Mouse (Mus musculus) midbrain, embryonic 14.5 days (tissue): ENCODE results near the gene Slc38a7. TPM values are rescaled to one million over a fixed set of nuclear protein-coding genes. Genes with fewer than 3 reads are reported as not detected.

Source experiments
- ATAC-seq: fragments of 200-750 bp; cut with Nextera tagmentation; 2 replicates; pipeline ENCODE4 v1.8.0; 2017; ENCODE audit warnings: moderate number of reproducible peaks, moderate library complexity; ENCODE audit not compliant: low FRiP score, low TSS enrichment
- DNase-seq: peaks from one replicate; pipeline ENCODE4 v3.0.0-alpha.2; 2015
- H3K27ac ChIP-seq: fragments of 300-500 bp; sonication (generic); replicated peaks from 2 replicates; pipeline ENCODE4 v1.5.1; 2014; ENCODE audit warnings: mild to moderate bottlenecking, low read depth, low read length, moderate library complexity
- H3K27me3 ChIP-seq: fragments of 300-500 bp; sonication (generic); 2 replicates; pipeline ENCODE4 v1.6.1; 2014; ENCODE audit warnings: low read length, control low read depth, mixed read lengths; ENCODE audit not compliant: control insufficient read depth, insufficient read depth
- H3K36me3 ChIP-seq: fragments of 300-500 bp; sonication (generic); 2 replicates; pipeline ENCODE4 v1.6.1; 2014; ENCODE audit warnings: low read length, control low read depth; ENCODE audit not compliant: control insufficient read depth, insufficient read depth
- H3K4me1 ChIP-seq: fragments of 300-500 bp; sonication (generic); 2 replicates; pipeline ENCODE4 v1.6.1; 2014; ENCODE audit warnings: mild to moderate bottlenecking, antibody characterized with exemption, low read length, control low read depth; ENCODE audit not compliant: control insufficient read depth, insufficient read depth
- H3K4me2 ChIP-seq: fragments of 300-500 bp; sonication (generic); 2 replicates; pipeline ENCODE4 v1.6.1; 2014; ENCODE audit warnings: mild to moderate bottlenecking, low read length, moderate library complexity
- H3K4me3 ChIP-seq: fragments of 300-500 bp; sonication (generic); replicated peaks from 2 replicates; pipeline ENCODE4 v1.5.1; 2014; ENCODE audit warnings: low read depth, low read length
- H3K9ac ChIP-seq: fragments of 300-500 bp; sonication (generic); replicated peaks from 2 replicates; pipeline ENCODE4 v1.6.1; 2014; ENCODE audit warnings: mild to moderate bottlenecking, low read length, moderate library complexity
- H3K9me3 ChIP-seq: fragments of 300-500 bp; sonication (generic); 2 replicates; pipeline ENCODE4 v1.6.1; 2016; ENCODE audit warnings: low read length, control low read depth, mixed read lengths; ENCODE audit not compliant: control insufficient read depth
- WGBS: fragments of 180-500 bp; shearing (Covaris S2); extraction: QIAGEN DNeasy Blood & Tissue Kit; methylation state at CpG from one replicate; pipeline ENCODE4 v1.1.7; 2014; 5-methylcytosine and 5-hydroxymethylcytosine counted together
- polyA plus RNA-seq: library from polyadenylated mRNA; unstranded; fragments of >200 nt; fragmentation: Nextera tagmentation; extraction: Ambion mirVana; gene quantifications from 2 replicates; pipeline ENCODE4 v1.2.1, GENCODE M21; 2014

The Slc38a7 gene
- polyA plus RNA-seq, result 27.0 and 27.5 TPM in 2 replicates

DNA sequence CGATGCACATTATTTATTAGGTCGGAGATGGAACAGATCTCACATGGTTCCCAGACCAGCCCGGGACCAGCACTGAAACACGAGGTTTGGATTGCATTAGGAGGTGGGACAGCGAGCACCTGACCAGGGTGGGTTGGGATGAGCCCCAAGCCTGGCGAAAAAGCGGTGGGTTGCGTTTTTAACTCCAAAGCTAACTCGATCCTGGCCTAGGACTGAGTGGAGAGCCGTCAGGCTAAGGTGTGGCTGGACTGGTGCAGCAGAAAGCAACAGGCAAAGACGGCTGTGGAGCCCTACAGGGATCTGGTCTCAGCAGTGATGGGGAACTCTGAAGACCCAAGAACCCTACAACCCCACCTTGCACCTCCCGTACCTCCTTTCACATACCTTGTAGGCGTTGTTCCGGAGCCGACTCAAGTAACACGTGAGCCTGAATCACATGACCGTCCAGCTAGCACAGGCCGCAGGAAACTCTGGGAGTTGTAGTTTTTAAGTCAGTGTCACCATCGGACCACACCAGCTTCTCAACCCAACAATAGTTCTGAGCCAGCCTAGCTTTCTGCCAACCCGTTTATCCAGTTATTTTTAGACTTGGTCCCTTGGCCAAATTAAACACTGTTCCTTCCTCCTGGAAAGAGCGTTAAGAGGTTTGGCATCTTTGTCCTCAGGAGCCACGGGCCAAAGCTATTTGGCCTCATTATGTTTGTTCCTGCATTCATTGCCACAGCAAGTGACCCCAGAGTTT lies at the start of gene Slc38a7:
TSS of gene Slc38a7 (minus strand) at position 438 of the 742 bp plus-strand sequence.
- no peaks in the 10 kb centered on the region for H3K27me3 ChIP-seq
- H3K4me2 ChIP-seq, result peak within 1 kb of the TSS; percentile 77
- H3K4me1 ChIP-seq, result peaks cover 8% of the 10 kb centered on the region
- ATAC-seq (peak; percentile 97), DNase-seq (peak; percentile 90)
- H3K9me3 ChIP-seq, result no peaks in the 10 kb centered on the region
- 0 out of 2 replicates have a peak within 1 kb of the TSS, but pooled peaks have one; percentile 5 for H3K27ac ChIP-seq
- WGBS, result 16% methylated on average over 22 of the region's 22 CpGs
- peak within 1 kb of the TSS; percentile 70 for H3K9ac ChIP-seq
- peak within 1 kb of the TSS; percentile 75 for H3K4me3 ChIP-seq
- H3K36me3 ChIP-seq, result peaks cover 3% of the 10 kb centered on the region

DNA sequence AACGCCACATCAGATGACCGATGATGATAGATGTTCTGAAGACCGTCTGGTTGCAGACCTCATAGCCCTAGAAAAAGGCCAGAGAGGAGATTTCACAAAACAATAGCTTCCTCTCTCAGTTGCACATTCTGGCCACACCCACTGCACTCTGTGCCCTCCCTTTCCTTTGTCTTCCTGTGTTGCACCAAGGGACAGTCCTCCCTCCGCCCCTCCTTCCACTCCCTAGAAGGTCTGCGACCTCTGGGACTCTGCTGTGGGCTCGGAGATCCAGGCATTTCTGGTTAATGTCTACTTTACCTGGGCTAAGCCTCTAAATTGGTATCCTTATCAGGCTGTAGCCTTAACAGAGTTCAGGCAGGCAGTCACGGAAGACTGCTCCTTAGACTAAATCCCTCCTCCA lies 48.5 kb upstream of the Slc38a7 start:
- Histone ChIP-seq H3K9me3 (no peaks in the 10 kb centered on the region), H3K4me2 (no peak overlapping the region), H3K36me3 (no peaks in the 10 kb centered on the region), H3K27me3 (no peaks in the 10 kb centered on the region), H3K4me1 (no peaks in the 10 kb centered on the region), H3K27ac (no peak overlapping the region), H3K4me3 (no peak overlapping the region), H3K9ac (no peak overlapping the region)
- ATAC-seq, result no peak
- no peak for DNase-seq
- WGBS, result 20% methylated on average over 7 of the region's 7 CpGs

DNA sequence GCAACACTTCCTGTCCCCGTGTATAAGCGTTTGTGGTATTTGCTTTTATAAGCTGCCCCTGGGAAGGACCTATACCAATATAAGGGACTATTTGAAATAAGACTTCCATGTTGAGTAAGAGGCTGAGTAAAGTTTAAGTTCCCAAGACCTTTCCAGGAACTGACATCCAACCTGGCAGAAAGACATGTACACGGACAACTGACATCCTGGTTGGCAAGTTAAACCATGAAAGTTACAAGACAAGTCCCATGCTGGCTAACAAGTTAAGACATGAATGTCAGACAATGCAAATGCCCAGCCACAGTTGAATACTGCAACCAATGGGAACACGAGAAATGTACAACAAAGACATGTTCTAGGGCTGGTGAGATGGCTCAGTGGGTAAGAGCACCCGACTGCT lies 40.4 kb upstream of the Slc38a7 start:
- Histone ChIP-seq H3K4me1 (no peaks in the 10 kb centered on the region), H3K27me3 (no peaks in the 10 kb centered on the region), H3K4me3 (no peak overlapping the region), H3K9ac (no peak overlapping the region), H3K36me3 (no peaks in the 10 kb centered on the region), H3K4me2 (no peak overlapping the region), H3K27ac (no peak overlapping the region), H3K9me3 (no peaks in the 10 kb centered on the region)
- 85% methylated on average over 5 of the region's 5 CpGs for whole genome bisulfite sequencing
- ATAC-seq (no peak), DNase-seq (no peak)

DNA sequence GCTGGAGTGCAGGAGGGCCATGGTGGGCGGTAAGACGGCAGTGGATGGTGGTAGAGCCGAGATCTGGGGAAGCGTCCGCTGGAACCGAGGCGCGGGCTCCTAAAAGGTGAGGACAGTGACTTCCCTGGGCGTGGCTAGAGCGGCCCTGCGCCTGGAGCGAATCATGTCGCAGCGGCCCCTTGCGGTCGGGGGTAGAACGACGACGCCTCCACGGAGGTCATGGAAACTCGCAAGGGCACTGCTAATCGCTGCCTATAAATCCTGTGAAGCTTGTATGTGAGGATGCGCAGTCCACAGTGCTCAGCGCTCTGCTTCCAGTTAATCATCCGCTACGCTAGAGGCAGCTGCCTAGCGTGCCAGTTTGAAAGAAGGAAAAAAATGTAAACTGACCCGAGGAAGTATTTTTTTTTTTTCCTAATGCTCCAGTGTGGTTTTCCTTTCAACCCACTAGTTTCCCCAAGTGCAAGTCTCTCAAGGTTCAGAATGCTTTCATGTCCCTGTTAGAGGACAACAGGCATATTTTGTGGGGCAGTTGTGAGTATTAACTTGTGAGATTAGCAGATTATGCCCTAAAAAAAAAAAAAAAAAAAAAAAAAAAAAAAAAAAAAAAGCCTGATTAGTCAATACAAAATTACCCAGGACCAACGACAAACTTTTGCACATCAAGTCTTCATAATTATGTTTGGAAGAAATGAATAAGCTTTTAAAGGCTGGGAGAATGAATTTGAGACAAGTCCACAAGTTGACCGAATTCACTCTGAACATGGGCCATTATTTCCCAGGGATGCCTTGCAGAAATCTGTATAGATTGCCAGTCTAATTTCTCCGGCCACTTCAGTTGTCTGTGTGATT lies 35.2 kb upstream of the Slc38a7 start, which contains the start of gene Got2:
TSS of gene Got2 (minus strand) at position 263 of the 852 bp plus-strand sequence.
- peak within 1 kb of the TSS; percentile 85 for H3K27ac ChIP-seq
- no peaks in the 10 kb centered on the region for H3K36me3 ChIP-seq
- peak within 1 kb of the TSS; percentile 75 for H3K9ac ChIP-seq
- H3K27me3 ChIP-seq, result no peaks in the 10 kb centered on the region
- WGBS, result 8% methylated on average over 31 of the region's 31 CpGs
- peaks cover 12% of the 10 kb centered on the region for H3K4me1 ChIP-seq
- H3K4me3 ChIP-seq, result peak within 1 kb of the TSS; percentile 97
- ATAC-seq (peak; percentile 89), DNase-seq (peak; percentile 96)
- no peaks in the 10 kb centered on the region for H3K9me3 ChIP-seq
- H3K4me2 ChIP-seq, result peak within 1 kb of the TSS; percentile 73

DNA sequence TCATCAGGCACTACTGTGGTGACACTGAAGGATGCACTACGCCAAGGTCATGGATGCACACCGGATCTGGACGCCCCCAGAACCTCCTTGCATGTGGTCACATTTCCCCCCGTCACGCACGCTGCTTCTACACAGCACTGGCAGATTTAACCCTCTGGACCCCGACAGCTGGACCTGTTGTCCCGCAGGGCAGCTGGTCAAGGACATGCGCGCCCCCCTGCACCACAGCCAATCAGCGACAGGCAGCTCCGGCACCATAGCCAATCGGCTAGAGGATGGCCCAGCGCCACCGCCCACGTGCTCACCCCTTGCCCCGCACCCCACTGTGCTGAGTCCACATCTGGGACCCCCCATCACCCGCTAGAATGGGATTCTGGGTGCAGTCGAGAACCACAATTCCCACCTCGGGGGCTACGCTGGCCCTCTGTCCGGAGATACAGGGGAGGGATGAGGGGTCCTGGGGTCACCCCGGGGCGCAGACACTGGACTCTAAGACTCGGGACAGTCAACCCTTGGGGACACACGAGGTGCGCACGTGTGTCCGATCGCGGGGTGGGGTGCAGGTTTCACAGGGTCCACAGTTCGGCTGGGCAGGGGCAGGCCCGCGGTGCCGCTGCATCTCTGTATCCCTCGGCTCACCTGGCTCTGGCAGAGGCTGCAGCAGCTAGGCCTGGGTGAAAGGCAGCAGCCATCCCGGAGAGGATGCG lies 34.4 kb upstream of the Slc38a7 start:
- H3K27me3 ChIP-seq, result no peaks in the 10 kb centered on the region
- ATAC-seq (peak; percentile 96), DNase-seq (peak; percentile 86)
- under 1% methylated on average over 38 of the region's 38 CpGs for WGBS
- H3K4me1 ChIP-seq, result peaks cover 12% of the 10 kb centered on the region
- peak overlapping the region; percentile 85 for H3K27ac ChIP-seq
- H3K36me3 ChIP-seq, result no peaks in the 10 kb centered on the region; the same call in 1 of the 2 replicates
- H3K4me2 ChIP-seq, result peak overlapping the region; percentile 73
- H3K4me3 ChIP-seq, result peak overlapping the region; percentile 97
- H3K9ac ChIP-seq, result peak overlapping the region; percentile 75
- no peaks in the 10 kb centered on the region for H3K9me3 ChIP-seq

DNA sequence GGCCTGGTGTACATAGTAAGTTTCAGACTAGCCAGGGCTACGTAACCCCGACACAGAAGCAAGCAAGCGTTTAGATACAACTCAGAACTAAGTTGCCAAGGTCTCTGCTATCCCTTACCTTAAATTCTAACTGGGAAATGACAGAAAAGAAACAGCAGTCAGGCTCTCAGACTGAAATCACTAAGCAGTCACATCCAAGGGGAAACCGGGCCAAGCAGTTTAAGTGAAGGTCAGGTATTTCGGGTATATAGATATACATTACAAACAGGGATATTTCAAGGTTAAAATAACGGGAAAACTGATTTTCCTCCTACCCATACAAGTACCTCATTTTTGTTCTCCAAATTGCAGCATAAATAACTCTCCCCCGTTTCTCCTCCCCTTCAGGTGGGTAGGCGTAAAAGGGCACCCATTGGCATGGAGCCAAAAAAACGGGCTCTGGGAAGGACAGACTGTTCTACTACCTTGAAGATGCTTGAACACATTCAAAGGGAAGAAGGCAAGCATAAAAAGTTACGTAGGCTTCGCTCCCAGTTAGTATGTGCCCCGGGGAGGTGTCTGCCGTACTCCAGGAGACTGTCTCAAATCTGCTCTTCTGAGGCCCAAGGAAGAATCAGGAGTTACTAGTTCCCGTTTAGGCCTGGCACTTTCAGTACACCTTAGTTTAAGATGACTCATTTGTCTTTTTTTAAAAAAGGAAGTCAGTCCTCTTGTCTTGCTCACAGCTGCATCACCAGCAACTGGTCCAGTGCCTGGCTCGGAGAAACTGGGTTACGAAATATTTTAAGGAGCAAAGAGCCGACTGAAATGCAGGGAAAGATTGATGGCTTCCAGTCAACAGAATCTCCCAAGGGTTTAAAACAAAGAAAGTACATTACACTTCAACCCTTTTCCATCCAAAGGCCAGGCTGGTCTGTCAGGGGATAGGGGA lies 33.6 kb upstream of the Slc38a7 start:
- Histone ChIP-seq H3K9me3 (no peaks in the 10 kb centered on the region), H3K4me2 (peak overlapping the region; percentile 73), H3K27me3 (no peaks in the 10 kb centered on the region), H3K27ac (peak overlapping the region; percentile 85; the same call in 1 of the 2 replicates), H3K4me3 (peak overlapping the region; percentile 97), H3K4me1 (peaks cover 12% of the 10 kb centered on the region), H3K36me3 (no peaks in the 10 kb centered on the region; the same call in 1 of the 2 replicates), H3K9ac (peak overlapping the region; percentile 75)
- DNase-seq (peak; percentile 7), ATAC-seq (no peak)
- WGBS, result 75% methylated on average over 17 of the region's 17 CpGs

DNA sequence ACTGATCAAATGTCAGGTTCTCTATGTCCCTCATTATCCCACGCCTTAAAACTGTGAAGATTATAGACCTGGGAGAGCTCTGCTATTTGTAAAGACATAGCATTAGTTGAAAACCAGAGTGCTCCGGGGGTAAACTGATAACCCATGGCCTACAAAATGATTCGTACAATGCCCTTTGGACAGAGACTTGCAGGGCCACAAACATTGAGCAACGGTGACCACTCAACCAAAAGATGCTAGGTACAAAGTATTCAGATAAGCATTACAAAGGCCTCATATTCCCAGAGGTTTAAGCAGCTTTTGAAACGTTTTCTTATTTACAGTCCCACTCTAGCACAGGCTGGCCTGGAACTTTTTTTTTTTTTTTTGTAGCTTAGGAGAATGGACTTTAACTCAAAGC lies 32.6 kb upstream of the Slc38a7 start:
- 74% methylated on average over 5 of the region's 5 CpGs for WGBS
- Histone ChIP-seq H3K4me3 (no peak overlapping the region), H3K4me2 (no peak overlapping the region), H3K36me3 (no peaks in the 10 kb centered on the region; the same call in 1 of the 2 replicates), H3K27ac (no peak overlapping the region), H3K27me3 (no peaks in the 10 kb centered on the region), H3K9ac (no peak overlapping the region), H3K9me3 (no peaks in the 10 kb centered on the region), H3K4me1 (peaks cover 12% of the 10 kb centered on the region)
- ATAC-seq, result no peak
- no peak for DNase-seq
